Mouse (Mus musculus) neural tube, embryonic 14.5 days (tissue): Measurements from ENCODE around the gene Stxbp6. TPM values are rescaled to one million over a fixed set of nuclear protein-coding genes. Genes with fewer than 3 reads are reported as not detected.
"Not testable (repeated sequence)": the region's sequence is repeated elsewhere in the genome, so short reads cannot be mapped to it uniquely, and the experiment has no call there.

Source experiments
- ATAC-seq: fragments of 200-750 bp; cut with Nextera tagmentation; 2 replicates; pipeline ENCODE4 v1.8.0; 2017; ENCODE audit warnings: low read depth, mild to moderate bottlenecking, moderate TSS enrichment, moderate library complexity
- H3K27ac ChIP-seq: fragments of 300-500 bp; sonication (generic); 2 replicates; pipeline ENCODE4 v1.5.1; 2014; ENCODE audit warnings: low read depth, mild to moderate bottlenecking, control low read depth, low read length, moderate library complexity, mixed read lengths
- H3K27me3 ChIP-seq: fragments of 300-500 bp; sonication (generic); 2 replicates; pipeline ENCODE4 v1.6.1; 2014; ENCODE audit warnings: low read length; ENCODE audit not compliant: control insufficient read depth, insufficient read depth
- H3K36me3 ChIP-seq: fragments of 300-500 bp; sonication (generic); 2 replicates; pipeline ENCODE4 v1.6.1; 2014; ENCODE audit warnings: low read length, mixed read lengths; ENCODE audit not compliant: control insufficient read depth, insufficient read depth
- H3K4me1 ChIP-seq: fragments of 300-500 bp; sonication (generic); 2 replicates; pipeline ENCODE4 v1.6.1; 2014; ENCODE audit warnings: low read length; ENCODE audit not compliant: control insufficient read depth, insufficient read depth
- H3K4me2 ChIP-seq: fragments of 300-500 bp; sonication (generic); 2 replicates; pipeline ENCODE4 v1.6.1; 2014; ENCODE audit warnings: mild to moderate bottlenecking, low read depth, low read length, control low read depth
- H3K4me3 ChIP-seq: fragments of 300-500 bp; sonication (generic); 2 replicates; pipeline ENCODE4 v1.5.1; 2014; ENCODE audit warnings: low read depth, low read length, control low read depth, mixed read lengths
- H3K9ac ChIP-seq: fragments of 300-500 bp; sonication (generic); replicated peaks from 2 replicates; pipeline ENCODE4 v1.6.1; 2014; ENCODE audit warnings: low read depth, mild to moderate bottlenecking, control low read depth, low read length, mixed read lengths
- H3K9me3 ChIP-seq: fragments of 300-500 bp; sonication (generic); 2 replicates; pipeline ENCODE4 v1.6.1; 2016; ENCODE audit warnings: low read length; ENCODE audit not compliant: control insufficient read depth
- WGBS: fragments of 180-500 bp; shearing (Covaris S2); extraction: QIAGEN DNeasy Blood & Tissue Kit; methylation state at CpG from one replicate; pipeline ENCODE4 v1.1.7; 2014; 5-methylcytosine and 5-hydroxymethylcytosine counted together
- polyA plus RNA-seq: library from polyadenylated mRNA; unstranded; fragments of >200 nt; fragmentation: Nextera tagmentation; extraction: Ambion mirVana; gene quantifications from 2 replicates; pipeline ENCODE4 v1.2.1, GENCODE M21; 2014

Gene Stxbp6
- polyA plus RNA-seq = 19.4 and 23.7 TPM in 2 replicates

GRCm38 (mm10) chr12:45074611-45075342 is at the start of gene Stxbp6:
Gene Stxbp6, minus strand, starts transcription at chr12:45074709.
- 2% methylated on average over 20 of the region's 20 CpGs for WGBS
- H3K4me1 ChIP-seq = peaks cover 11% of the 10 kb centered on the region; the same call in 1 of the 2 replicates
- ATAC-seq = peak; percentile 44; the same call in 1 of the 2 replicates
- H3K9ac ChIP-seq = peak within 1 kb of the TSS; percentile 72
- no peaks in the 10 kb centered on the region for H3K9me3 ChIP-seq
- H3K4me2 ChIP-seq = peak within 1 kb of the TSS; percentile 98
- H3K27ac ChIP-seq = peak within 1 kb of the TSS; percentile 34; the same call in 1 of the 2 replicates
- peak within 1 kb of the TSS; percentile 73 for H3K4me3 ChIP-seq
- 0 out of 2 replicates have a peak, but pooled peaks cover 3% of the 10 kb centered on the region for H3K27me3 ChIP-seq
- no peaks in the 10 kb centered on the region for H3K36me3 ChIP-seq

- 76% methylated on average over 2 of the region's 2 CpGs for WGBS
- not testable (repeated sequence) for ATAC-seq
These were observed 28.4 kb upstream of the Stxbp6 start for GRCm38 (mm10) chr12:45102954-45103353.

GRCm38 (mm10) chr12:45093732-45094131 is 19.2 kb upstream of the Stxbp6 start:
- 74% methylated on average over 2 of the region's 2 CpGs for WGBS
- no peak overlapping the region for H3K4me3 ChIP-seq
- no peak for ATAC-seq
- no peaks in the 10 kb centered on the region; the same call in 1 of the 2 replicates for H3K9me3 ChIP-seq
- no peaks in the 10 kb centered on the region for H3K27me3 ChIP-seq
- H3K9ac ChIP-seq = no peak overlapping the region
- no peak overlapping the region for H3K27ac ChIP-seq
- no peaks in the 10 kb centered on the region for H3K4me1 ChIP-seq
- no peaks in the 10 kb centered on the region for H3K36me3 ChIP-seq
- H3K4me2 ChIP-seq = no peak overlapping the region

More at GRCm38 (mm10) chr12:45102954-45103353, 28.4 kb upstream of the Stxbp6 start:
- H3K9me3 ChIP-seq, H3K4me3 ChIP-seq, H3K36me3 ChIP-seq, H3K4me1 ChIP-seq, H3K9ac ChIP-seq, H3K27ac ChIP-seq, H3K4me2 ChIP-seq, H3K27me3 ChIP-seq: not testable (repeated sequence)

GRCm38 (mm10) chr12:45092444-45092843 is 17.9 kb upstream of the Stxbp6 start:
- no peak overlapping the region for H3K9ac ChIP-seq
- WGBS = 88% methylated on average over 3 of the region's 3 CpGs
- ATAC-seq = no peak
- no peaks in the 10 kb centered on the region for H3K4me1 ChIP-seq
- no peaks in the 10 kb centered on the region for H3K36me3 ChIP-seq
- H3K4me3 ChIP-seq = no peak overlapping the region
- no peak overlapping the region for H3K4me2 ChIP-seq
- no peaks in the 10 kb centered on the region for H3K27me3 ChIP-seq
- no peak overlapping the region for H3K27ac ChIP-seq
- H3K9me3 ChIP-seq = no peaks in the 10 kb centered on the region; the same call in 1 of the 2 replicates

GRCm38 (mm10) chr12:45083145-45083475 is 8.6 kb upstream of the Stxbp6 start:
- H3K36me3 ChIP-seq = no peaks in the 10 kb centered on the region
- no peaks in the 10 kb centered on the region for H3K27me3 ChIP-seq
- H3K4me3 ChIP-seq = no peak overlapping the region
- no peak overlapping the region for H3K27ac ChIP-seq
- no peak overlapping the region for H3K4me2 ChIP-seq
- no peaks in the 10 kb centered on the region for H3K9me3 ChIP-seq
- no peak for ATAC-seq
- no peak overlapping the region for H3K9ac ChIP-seq
- no peaks in the 10 kb centered on the region for H3K4me1 ChIP-seq
- WGBS = 88% methylated on average over 1 of the region's 1 CpGs

- 79% methylated on average over 4 of the region's 4 CpGs for WGBS
- H3K27ac ChIP-seq = no peak overlapping the region
These were observed 8.1 kb upstream of the Stxbp6 start for GRCm38 (mm10) chr12:45082379-45083144.

GRCm38 (mm10) chr12:45081617-45082016 is 7.1 kb upstream of the Stxbp6 start:
- no peaks in the 10 kb centered on the region for H3K4me1 ChIP-seq
- no peak for ATAC-seq
- H3K27ac ChIP-seq = no peak overlapping the region
- no peak overlapping the region for H3K9ac ChIP-seq
- no peak overlapping the region for H3K4me2 ChIP-seq
- no peaks in the 10 kb centered on the region for H3K27me3 ChIP-seq
- no peaks in the 10 kb centered on the region for H3K36me3 ChIP-seq
- H3K9me3 ChIP-seq = no peaks in the 10 kb centered on the region
- 79% methylated on average over 1 of the region's 1 CpGs for WGBS
- H3K4me3 ChIP-seq = no peak overlapping the region

More at GRCm38 (mm10) chr12:45082379-45083144, 8.1 kb upstream of the Stxbp6 start:
- H3K27me3 ChIP-seq = no peaks in the 10 kb centered on the region
- no peak for ATAC-seq
- H3K4me2 ChIP-seq = no peak overlapping the region
- no peak overlapping the region for H3K4me3 ChIP-seq
- no peaks in the 10 kb centered on the region for H3K9me3 ChIP-seq
- no peak overlapping the region for H3K9ac ChIP-seq
- H3K36me3 ChIP-seq = no peaks in the 10 kb centered on the region
- H3K4me1 ChIP-seq = no peaks in the 10 kb centered on the region

- Histone ChIP-seq H3K27me3 (no peaks in the 10 kb centered on the region), H3K27ac (no peak overlapping the region), H3K4me2 (no peak overlapping the region), H3K9me3 (no peaks in the 10 kb centered on the region), H3K36me3 (no peaks in the 10 kb centered on the region), H3K4me3 (no peak overlapping the region), H3K4me1 (no peaks in the 10 kb centered on the region), H3K9ac (no peak overlapping the region)
- WGBS = 73% methylated on average over 5 of the region's 5 CpGs
- no peak for ATAC-seq
These were observed 6.2 kb upstream of the Stxbp6 start for GRCm38 (mm10) chr12:45080753-45081122.
